Mouse (Mus musculus): ENCODE results near the gene Scin.

Scin gene

GRCm38 (mm10) chr12:40027846-40028245 lies 106.2 kb downstream of the Scin start:
- no peak for DNase-seq (ENCODE audit: low spot score in 2 of 2)

- no peak for DNase-seq (ENCODE audit: low spot score in 2 of 2)
Measured at GRCm38 (mm10) chr12:40027444-40027843, 106.6 kb downstream of the Scin start.

DNA sequence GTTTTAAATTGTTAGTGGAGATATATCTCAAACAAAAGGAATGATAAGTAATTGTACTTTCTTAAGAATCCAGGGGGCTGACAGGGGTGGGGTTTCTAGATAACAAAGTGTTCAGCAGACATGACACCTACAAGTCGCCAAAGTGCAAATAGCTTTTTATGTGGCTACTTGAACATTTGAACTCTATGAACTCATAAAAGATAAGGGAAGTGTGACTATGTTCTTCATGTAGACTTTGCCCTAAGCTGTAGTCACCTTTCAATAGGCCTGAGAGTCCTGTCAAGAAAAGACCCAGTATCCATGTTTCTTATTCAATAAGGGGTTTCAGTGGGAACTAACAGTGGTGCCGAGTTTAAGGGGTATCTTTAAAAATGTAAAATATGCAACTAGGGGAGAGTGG lies 110.1 kb downstream of the Scin start:
- DNase-seq (ENCODE audit: low spot score in 2 of 2), result no peak

GRCm38 (mm10) chr12:40023014-40023642 lies 110.9 kb downstream of the Scin start:
- DNase-seq (ENCODE audit: low spot score in 2 of 2), result no peak

- no peak for DNase-seq (ENCODE audit: low spot score in 2 of 2)
Measured at GRCm38 (mm10) chr12:40022344-40022743, 111.7 kb downstream of the Scin start.

GRCm38 (mm10) chr12:40017955-40018505 lies 116.0 kb downstream of the Scin start:
- no peak for DNase-seq (ENCODE audit: low spot score in 2 of 2)

GRCm38 (mm10) chr12:40016648-40017460 lies 117.2 kb downstream of the Scin start:
- DNase-seq (ENCODE audit: low spot score in 2 of 2), result peak; percentile 32 to 39

DNA sequence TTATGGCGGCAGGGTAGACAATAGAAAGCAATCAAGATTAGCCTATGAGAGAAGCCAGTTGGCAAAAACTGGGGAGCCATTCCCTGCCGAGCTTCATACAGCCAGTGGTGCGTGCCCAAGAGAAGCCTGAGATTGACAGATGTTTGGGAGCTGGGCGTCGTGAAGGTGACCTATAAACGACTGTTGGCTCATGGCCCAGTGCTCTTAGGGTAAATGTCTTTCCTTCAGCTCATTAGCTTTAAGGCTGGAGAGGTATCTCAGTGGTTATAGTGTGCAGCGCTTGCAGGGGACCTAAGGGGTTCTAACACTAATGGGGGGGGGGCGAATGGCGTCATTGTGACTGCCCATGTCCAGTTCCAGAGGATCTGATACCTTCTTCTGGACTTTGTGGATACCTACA lies 118.0 kb downstream of the Scin start:
- DNase-seq (ENCODE audit: low spot score in 2 of 2), result no peak

DNA sequence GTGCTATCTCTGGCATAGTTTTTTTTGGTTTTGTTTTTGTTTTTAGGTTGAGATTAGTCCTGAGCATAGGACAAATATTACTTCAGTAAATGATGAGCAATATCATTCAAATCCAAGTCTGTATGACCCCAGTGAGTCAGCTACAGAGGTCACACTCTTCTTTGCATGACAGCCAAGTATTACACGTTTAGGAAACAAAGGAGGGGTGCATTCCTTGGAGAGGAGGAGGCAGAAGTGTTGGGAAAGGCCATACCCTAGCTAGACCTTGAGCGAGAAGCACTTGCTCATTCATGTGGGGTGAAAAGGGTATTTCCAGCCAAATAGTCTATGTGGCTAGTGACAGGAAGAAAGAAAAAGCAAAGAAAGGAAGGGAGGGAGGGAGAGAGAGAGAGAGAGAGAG lies 124.2 kb downstream of the Scin start:
- DNase-seq (ENCODE audit: low spot score in 2 of 2), result no peak

Measured in natural killer cell, adult 2 months (primary cell).